Mouse (Mus musculus): ENCODE data around the gene Fam205c. TPM values are rescaled to one million over a fixed set of nuclear protein-coding genes. Genes with fewer than 3 reads are reported as not detected.

Fam205c gene
- polyA plus RNA-seq (2014; fragmentation: Illumina TruSeq; extraction: RNeasy Lipid Tissue Mini Kit (QIAGEN cat#74804); ENCODE audit: low read depth, low replicate concordance): not detected

DNA sequence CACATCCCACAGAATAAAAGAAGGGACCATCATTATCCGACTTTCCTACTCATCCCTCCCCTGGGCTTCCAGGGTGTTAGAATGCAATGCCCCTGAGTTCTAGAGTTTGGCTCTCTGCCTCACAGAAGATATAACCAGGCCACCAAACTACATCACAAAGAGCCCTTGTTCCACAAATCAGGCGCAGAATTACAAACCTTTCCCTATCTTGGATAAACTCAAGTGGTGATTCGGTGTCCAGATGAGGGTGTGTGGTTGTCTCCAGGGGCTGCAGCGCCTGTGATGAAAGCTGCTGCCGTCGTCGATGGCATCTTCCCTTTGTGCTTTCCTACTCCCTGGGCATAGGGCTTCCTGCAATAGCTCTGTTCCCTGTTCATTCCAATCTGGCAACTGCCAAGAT is at the start of gene Fam205c:
Gene Fam205c, minus strand, starts transcription at position 101 of the 400 bp plus-strand sequence.

DNA sequence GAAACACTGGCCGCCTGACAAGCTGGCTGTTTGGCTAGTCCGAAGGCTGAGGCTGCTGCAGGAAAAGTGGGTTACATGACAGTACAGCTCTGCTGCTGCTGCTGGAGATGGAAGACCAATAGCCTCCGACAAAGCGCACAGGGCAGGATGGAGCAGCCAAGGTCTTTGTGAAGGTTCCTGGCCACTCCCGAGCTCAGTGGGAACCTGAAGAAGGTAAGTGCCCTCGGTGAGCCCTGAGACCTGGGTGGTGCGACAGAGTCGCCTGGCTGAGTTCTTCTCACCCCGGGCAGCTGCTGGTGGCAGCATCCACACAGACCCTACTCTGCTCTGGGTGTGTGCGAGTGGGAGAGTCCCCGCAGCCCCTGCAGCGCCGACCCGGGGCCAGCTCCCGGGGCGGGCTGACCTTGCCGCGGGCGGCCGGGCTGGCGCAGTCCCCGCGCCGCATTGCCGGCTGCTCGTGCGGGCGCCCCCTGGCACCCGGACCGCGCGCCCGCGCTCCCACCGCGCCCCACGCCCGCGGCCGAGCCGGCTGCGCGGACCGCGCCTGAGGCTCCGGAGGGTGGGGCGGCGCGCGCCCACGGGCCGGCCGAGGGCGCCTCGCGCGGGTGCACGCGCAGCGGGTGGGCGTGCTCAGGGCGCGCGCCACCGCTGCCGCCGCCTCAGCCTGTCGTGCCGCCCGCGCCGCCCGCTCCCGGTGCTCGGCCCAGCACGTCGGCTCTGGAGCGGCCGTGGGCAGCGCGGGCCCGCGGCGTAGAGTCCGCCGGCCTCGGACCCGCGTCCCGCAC is 42.8 kb upstream of the Fam205c start, which contains the start of gene Phf24:
Gene Phf24, plus strand, starts transcription at position 44 of the 785 bp plus-strand sequence.

DNA sequence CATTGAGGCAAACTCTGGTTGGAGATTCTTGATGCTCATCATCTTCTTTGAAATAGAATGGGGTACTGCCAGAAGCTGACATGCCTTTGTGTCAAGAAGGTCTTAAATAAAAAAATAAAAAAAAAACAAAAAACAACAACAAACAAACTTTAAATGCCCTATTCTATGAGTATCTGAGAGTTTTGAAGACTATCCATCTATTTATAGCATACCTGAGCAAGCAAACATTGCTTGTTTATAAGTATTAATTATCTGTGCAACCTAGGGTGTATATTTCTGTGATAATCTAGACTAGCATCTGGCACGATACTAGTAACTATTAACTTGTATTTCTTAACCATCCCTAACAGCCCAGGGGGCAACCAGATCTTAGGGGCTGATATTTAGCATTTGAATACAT is 17.4 kb downstream of the Fam205c start, which contains the start of gene Gm12394:
Gene Gm12394, minus strand, starts transcription at position 101 of the 400 bp plus-strand sequence.

DNA sequence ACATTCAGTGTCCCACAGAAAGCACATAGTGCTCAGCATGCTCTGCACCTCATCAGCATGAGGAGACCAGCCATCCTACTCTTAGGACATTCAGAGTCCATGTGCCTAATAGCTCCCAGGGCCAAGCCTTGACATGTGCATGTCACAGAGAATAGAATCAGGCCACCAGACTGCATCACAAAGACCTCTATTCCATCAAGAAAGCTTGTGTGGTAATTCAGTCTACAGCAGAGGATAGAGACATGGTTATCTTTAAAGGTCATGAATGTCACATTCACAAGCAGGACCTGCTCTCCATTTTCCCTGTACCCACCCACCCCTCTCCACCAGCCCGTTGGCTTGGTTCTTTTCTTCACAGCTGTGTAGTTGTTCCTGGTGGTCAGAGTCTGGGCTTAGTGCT is 20.2 kb downstream of the Fam205c start, which contains the start of gene Fam205a1:
Gene Fam205a1, minus strand, starts transcription at position 101 of the 400 bp plus-strand sequence.

Other genes starting within 250 kb of the Fam205c start
- gene Gm2564, start 244.5 kb downstream of the Fam205c start, polyA plus RNA-seq (2014; fragmentation: Illumina TruSeq; extraction: RNeasy Lipid Tissue Mini Kit (QIAGEN cat#74804); ENCODE audit: low read depth, low replicate concordance): not detected
- gene Ccl27b, start 219.0 kb downstream of the Fam205c start, polyA plus RNA-seq (2014; fragmentation: Illumina TruSeq; extraction: RNeasy Lipid Tissue Mini Kit (QIAGEN cat#74804); ENCODE audit: low read depth, low replicate concordance): 3.7 TPM
- not detected for gene Il11ra2, start 212.3 kb downstream of the Fam205c start, polyA plus RNA-seq (2014; fragmentation: Illumina TruSeq; extraction: RNeasy Lipid Tissue Mini Kit (QIAGEN cat#74804); ENCODE audit: low read depth, low replicate concordance)
- gene 4930578G10Rik, start 138.7 kb downstream of the Fam205c start, polyA plus RNA-seq (2014; fragmentation: Illumina TruSeq; extraction: RNeasy Lipid Tissue Mini Kit (QIAGEN cat#74804); ENCODE audit: low read depth, low replicate concordance): not detected
- gene Ccl19, start 117.7 kb downstream of the Fam205c start, polyA plus RNA-seq (2014; fragmentation: Illumina TruSeq; extraction: RNeasy Lipid Tissue Mini Kit (QIAGEN cat#74804); ENCODE audit: low read depth, low replicate concordance): 1.5 TPM
- gene Ccl21a, start 100.2 kb downstream of the Fam205c start, polyA plus RNA-seq (2014; fragmentation: Illumina TruSeq; extraction: RNeasy Lipid Tissue Mini Kit (QIAGEN cat#74804); ENCODE audit: low read depth, low replicate concordance): not detected
- not detected for gene Fam205a1, start 20.3 kb downstream of the Fam205c start, polyA plus RNA-seq (2014; fragmentation: Illumina TruSeq; extraction: RNeasy Lipid Tissue Mini Kit (QIAGEN cat#74804); ENCODE audit: low read depth, low replicate concordance)
- gene Gm12394, start 17.5 kb downstream of the Fam205c start, polyA plus RNA-seq (2014; fragmentation: Illumina TruSeq; extraction: RNeasy Lipid Tissue Mini Kit (QIAGEN cat#74804); ENCODE audit: low read depth, low replicate concordance): not detected
- 0.87 TPM for gene Phf24, start 42.4 kb upstream of the Fam205c start, polyA plus RNA-seq (2014; fragmentation: Illumina TruSeq; extraction: RNeasy Lipid Tissue Mini Kit (QIAGEN cat#74804); ENCODE audit: low read depth, low replicate concordance)
- gene Dnajb5, start 75.6 kb upstream of the Fam205c start, polyA plus RNA-seq (2014; fragmentation: Illumina TruSeq; extraction: RNeasy Lipid Tissue Mini Kit (QIAGEN cat#74804); ENCODE audit: low read depth, low replicate concordance): 0.99 TPM
- not detected for gene 1700022I11Rik, start 95.4 kb upstream of the Fam205c start, polyA plus RNA-seq (2014; fragmentation: Illumina TruSeq; extraction: RNeasy Lipid Tissue Mini Kit (QIAGEN cat#74804); ENCODE audit: low read depth, low replicate concordance)
- gene Vcp, start 126.3 kb upstream of the Fam205c start, polyA plus RNA-seq (2014; fragmentation: Illumina TruSeq; extraction: RNeasy Lipid Tissue Mini Kit (QIAGEN cat#74804); ENCODE audit: low read depth, low replicate concordance): 319 TPM
- 4.7 TPM for gene Fancg, start 136.3 kb upstream of the Fam205c start, polyA plus RNA-seq (2014; fragmentation: Illumina TruSeq; extraction: RNeasy Lipid Tissue Mini Kit (QIAGEN cat#74804); ENCODE audit: low read depth, low replicate concordance)
- 1.6 TPM for gene Pigo, start 151.6 kb upstream of the Fam205c start, polyA plus RNA-seq (2014; fragmentation: Illumina TruSeq; extraction: RNeasy Lipid Tissue Mini Kit (QIAGEN cat#74804); ENCODE audit: low read depth, low replicate concordance)
- 46.2 TPM for gene Stoml2, start 157.5 kb upstream of the Fam205c start, polyA plus RNA-seq (2014; fragmentation: Illumina TruSeq; extraction: RNeasy Lipid Tissue Mini Kit (QIAGEN cat#74804); ENCODE audit: low read depth, low replicate concordance)
- 5.7 TPM for gene Fam214b, start 172.0 kb upstream of the Fam205c start, polyA plus RNA-seq (2014; fragmentation: Illumina TruSeq; extraction: RNeasy Lipid Tissue Mini Kit (QIAGEN cat#74804); ENCODE audit: low read depth, low replicate concordance)
- 8.3 TPM for gene Unc13b, start 184.7 kb upstream of the Fam205c start, polyA plus RNA-seq (2014; fragmentation: Illumina TruSeq; extraction: RNeasy Lipid Tissue Mini Kit (QIAGEN cat#74804); ENCODE audit: low read depth, low replicate concordance)

Measured in adrenal gland, adult 10 weeks (tissue).